Mouse (Mus musculus) testis, postnatal 10 days (tissue): ENCODE measurements around the gene Acot7.

Source experiments
- DNase-seq: peaks from one replicate; pipeline ENCODE4 v3.0.0; 2021; ENCODE audit warnings: low spot score

Gene Acot7

DNA sequence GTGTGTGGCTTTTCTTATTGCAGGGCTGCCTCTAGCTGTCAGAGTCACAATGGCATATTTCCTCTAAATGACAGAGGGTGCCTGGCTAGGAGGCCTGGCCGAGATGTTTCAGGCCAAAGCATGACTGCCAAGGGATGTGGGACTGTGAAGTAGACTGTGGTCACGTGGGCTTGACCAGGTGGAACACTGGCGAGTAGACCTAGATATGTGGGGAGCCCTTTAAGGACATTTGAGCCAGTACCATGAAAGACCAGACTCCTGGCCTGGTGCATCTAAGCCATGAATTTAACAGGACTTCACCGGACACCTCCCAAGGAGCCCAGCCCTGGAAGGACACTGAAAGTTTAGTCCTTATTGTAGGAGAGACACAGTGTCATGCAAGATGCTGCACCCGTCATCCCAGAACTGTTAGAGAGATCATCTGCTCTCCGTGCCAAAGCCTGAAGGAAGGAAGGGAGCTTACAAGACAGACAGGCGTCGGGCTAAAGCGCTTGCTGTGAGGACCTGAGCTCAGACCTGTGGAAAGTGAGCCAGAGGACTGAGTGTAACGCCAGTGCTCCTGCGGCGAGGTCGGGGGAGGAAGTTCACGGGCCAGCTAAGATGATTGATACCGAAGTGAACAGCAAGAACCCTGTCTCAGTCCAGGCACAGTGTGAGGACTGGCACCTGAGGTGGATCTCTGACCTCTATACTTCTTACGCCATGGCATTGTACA, 2.2 kb downstream of the Acot7 start:
- DNase-seq: no peak

DNA sequence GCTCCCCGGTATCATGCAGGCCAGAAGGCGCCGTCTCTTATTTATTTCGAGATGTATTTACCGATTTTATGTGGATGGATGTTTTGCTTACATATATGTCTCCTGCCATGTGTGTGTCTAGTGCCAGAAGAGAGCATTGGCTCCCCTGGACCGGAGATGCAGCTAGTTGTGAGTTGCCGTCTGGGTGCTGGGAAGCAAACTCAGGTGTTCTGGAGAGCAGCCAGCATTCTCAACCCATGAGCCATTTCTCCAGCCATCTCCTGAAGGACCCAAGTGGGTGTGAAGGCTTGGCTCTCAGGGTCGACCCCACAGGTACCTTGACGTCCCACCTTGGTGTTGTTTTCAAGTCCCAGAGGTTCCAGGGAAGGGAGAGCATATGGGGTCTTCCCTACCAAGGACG, 4.3 kb downstream of the Acot7 start:
- DNase-seq: no peak

DNA sequence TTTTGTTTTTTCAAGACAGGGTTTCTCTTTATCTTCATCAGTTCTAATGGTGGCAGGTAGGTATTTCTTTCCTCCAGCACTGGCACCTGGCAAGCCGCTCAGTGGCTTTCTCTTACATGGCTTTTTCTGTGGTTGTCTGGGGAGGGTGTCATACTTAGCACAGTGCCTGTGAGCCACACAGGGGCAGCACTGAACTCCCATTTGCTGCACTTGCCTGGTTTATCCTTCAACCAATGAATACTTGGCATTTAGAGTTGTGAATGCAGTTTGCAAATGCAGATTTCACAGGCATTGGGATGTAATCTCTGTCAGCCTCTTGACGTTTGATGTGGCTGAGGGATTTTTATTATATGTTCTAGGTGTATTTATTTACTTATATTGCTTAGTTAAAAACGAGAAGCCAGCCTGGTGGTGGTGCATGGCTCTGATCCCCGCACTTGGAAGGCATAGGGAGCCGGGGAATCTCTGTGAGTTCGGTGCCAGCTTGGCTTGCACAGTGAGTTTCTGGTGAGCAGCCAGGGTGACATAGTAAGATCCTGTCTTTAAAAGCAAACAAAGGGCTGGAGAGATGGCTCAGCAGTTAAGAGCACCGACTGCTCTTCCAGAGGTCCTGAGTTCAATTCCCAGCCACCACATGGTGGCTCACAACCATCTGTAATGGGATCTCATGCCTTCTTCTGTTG, 6.6 kb downstream of the Acot7 start:
- DNase-seq: no peak

DNA sequence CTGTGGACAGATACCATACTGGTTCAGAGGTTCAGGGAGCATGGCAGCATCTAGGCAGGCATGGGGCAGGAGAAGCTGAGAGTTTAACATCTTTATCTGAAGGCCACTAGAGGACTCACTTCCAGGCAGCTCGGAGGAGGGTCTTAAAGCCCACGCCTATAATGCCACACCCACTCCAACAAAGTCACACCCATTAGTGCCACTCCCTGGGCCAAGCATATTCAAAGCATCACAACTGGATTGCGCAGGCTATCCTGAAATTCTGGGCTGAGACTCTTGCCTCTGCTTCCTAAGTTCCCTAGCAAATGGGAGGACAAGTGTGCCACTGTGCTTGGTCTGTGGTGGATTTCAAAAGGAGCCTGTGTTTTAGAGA, 7.2 kb downstream of the Acot7 start:
- no peak for DNase-seq

DNA sequence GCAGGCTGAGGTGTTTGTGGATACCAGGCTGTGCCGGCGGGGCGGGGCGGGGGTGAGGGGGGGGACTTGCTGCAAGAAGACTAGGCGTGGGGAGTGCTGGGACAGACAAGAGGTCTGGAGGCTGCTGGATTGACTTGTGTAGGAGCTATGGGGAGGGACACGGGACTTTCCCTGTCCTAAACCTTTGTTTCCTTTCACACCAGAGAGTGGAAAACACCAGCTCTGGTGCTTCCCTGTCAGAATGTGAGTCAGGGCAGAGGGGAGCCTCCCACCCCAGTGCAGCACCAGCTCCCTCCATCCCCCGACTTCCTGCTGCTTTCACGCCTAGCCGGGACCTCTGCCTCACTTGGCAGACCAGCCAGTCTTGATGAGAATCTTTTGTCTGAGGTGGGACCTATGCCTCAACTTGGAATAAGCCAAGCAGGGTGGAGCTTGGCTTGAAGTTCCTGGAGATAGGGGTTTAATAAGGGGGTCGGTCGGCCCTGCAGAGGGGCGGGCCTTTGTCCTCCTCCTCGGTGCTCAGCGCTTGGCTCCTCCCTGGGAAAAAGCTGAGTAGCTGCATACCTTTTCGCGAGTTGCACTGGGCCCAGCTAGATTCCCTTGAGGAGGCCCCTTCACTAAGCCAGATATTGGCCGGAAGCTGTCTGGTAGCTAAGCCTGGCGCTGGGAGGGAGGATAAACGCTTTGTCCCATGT, 7.7 kb downstream of the Acot7 start:
- DNase-seq: no peak

DNA sequence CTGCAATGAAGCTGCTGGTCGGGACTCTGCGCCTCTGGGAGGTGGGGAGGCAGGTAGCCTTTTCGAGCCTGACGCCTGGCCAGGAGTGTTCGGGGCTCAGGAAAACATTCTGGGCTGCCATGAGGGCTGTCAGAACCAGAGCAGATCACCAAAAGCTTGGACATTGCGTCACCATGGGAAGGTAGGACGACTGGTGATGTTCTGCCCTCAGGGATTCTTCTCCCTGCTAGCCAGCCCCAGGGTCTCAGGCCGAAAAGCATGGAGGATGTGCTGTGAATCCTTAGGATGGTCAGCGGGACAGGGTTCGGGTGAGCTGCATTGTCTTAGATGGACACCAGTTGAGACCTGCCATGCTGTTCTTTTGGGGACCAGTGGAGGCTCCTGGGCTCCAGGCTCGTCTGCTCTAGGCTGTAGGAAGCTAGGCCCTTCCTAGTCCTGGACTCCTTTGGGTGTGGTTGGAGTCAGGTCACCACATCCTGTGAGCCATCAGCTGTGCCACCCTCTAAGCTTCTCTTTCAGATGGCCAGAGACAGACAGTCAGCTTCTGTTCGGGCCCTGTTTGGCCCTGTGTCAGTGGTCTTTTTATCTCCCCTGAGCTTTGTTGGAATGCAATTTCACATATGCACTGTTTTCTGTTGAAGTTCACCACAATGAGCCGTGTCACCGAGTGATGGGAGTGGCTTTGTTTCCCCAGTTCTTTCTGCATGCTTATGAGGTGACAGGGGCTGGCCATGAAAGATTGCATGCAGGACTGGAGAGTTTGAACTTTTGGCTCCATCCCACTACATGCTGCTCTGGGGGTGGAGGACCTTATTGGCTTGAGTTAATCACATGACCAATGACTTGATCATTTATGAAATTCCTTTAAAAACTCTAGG, 8.5 kb downstream of the Acot7 start:
- DNase-seq: no peak

DNA sequence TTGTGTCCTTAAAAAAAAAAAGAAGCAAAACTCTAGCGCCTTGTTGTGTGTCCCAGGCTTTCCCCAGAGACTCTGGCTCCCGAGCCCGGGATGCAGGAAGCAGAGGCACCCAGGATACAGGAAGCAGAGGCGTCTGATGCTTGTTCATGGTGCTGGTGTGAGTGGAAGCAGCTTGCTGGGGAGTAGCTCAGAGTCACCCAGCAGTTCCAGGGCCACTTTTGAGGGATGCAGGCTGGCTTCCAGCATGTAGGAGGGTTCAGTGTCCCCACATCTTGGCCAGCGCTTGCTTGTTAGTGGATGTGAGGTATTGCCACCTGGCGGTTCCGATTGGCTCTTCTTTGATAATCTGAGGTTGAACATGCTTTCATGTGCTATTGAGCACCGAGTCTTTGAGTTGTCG, 9.2 kb downstream of the Acot7 start:
- no peak for DNase-seq

DNA sequence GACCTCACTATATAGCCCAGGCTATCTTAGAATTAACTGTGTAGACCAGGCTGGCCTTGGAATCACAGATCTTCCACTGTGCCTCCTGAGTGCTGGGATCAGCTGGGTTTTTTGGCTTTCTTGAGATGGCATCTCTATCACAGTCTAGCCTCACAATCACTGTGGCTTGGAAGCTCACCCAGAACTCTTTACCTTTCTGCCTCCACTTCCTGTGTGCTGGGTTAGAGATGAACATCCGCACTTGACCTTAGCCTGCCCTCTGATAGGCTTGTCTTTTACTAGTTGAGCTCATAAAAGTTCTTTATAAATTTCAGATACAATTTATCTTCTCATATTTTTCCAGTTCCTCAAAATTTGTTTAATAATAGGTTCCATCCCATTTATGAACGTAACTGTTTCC, 10.7 kb downstream of the Acot7 start:
- DNase-seq: no peak

DNA sequence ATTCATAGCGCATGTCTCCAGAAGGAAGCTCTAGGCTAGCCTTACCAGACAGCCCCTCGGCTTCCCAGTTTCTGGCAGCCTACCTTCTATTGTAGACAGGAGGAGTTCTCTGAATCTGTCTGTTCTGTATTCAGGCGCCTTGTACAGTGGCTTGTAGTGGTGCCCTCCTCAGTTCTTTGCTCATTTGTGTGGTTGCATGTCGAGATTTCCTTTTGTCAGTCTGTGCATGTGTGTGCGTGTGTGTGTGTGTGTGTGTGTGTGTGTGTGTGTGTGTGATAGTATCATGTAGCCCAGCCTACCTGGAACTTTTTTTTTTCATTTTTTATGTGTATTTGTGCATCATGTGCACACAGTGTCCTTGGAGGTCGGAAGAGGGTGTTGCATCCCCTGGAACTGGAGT, 11.1 kb downstream of the Acot7 start:
- DNase-seq: no peak

DNA sequence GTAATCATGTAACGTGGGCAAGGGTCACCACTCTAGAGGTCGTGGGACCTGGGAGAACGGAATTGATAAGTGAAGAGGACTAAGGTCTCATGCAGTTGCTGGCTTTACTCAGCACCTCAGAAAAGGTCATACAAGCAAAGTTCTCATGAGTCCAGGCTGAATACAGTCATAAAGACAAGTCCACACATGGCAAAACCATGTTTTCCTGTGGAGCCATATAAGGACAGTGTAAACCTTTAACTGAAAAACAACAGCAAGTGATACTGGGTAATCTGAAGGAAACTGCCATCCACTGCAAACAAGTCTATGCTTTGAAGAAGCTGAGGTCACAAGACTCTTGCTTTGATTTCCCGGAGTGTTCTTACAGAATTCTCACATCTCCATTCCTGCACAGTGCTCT, 11.8 kb downstream of the Acot7 start:
- no peak for DNase-seq

DNA sequence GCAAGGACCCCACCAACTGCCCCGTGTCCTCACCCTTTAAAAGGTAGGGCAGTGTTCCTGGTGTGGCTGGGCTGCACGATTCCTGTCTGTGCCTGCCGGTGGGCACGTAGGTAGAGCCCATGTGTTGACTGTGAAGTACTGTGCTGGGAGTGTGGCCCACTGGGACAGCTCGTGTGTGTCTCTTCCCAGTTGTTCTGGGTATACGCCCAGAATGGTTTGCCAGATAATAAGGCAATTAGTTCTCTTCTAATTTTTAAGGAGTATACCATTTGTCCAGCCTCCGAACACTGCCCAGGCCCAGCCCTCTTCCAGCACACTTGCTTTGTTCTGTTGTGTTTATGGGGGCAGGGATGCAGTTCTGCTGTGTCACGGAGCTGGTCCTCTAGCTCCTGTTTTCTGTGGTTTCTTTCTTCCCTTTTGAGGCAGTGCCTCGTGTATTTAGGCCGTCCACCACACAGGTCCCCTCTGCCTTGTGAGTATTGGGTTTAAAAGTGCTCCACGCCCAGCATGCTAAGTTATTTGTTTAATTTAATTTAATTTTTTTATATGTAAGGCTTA, 12.2 kb downstream of the Acot7 start:
- no peak for DNase-seq

DNA sequence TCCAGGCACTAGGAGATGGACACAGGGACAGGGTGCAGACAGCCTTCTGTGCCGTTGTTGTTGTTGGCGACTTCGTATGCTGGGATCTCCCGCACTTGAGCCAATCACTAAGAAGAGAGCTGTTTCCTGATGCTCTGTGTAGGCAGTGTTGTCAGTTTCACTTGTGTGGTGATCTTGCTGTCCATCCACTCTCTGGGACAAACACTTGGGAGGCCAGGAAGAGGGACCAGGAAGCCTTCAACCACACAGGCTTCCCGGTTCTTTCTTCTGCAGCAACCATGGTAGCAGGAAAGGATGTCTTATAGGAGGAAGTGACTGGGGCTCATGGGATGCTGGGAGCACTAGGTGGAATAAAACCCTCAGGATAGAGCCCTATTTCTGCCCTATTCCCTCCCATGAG, 12.8 kb downstream of the Acot7 start:
- DNase-seq: no peak

DNA sequence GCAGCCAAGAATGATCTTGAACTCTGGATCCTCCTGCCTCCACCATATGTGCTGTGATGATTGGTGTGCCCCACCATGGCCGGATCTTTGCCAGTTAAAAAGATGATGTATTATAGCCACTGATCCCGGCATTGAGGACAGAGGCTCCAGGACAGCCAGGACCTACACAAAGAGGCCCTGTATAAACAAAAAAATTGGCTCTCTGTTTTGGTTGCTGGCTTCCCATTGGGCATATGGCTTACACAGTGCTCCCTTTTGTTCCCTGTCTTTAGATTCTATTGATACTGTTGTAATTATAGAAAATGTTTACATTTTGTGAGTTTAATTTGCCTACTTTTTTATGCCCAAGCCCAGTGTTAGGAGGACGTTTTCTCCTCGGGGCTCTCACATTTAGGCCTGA, 14.6 kb downstream of the Acot7 start:
- no peak for DNase-seq

DNA sequence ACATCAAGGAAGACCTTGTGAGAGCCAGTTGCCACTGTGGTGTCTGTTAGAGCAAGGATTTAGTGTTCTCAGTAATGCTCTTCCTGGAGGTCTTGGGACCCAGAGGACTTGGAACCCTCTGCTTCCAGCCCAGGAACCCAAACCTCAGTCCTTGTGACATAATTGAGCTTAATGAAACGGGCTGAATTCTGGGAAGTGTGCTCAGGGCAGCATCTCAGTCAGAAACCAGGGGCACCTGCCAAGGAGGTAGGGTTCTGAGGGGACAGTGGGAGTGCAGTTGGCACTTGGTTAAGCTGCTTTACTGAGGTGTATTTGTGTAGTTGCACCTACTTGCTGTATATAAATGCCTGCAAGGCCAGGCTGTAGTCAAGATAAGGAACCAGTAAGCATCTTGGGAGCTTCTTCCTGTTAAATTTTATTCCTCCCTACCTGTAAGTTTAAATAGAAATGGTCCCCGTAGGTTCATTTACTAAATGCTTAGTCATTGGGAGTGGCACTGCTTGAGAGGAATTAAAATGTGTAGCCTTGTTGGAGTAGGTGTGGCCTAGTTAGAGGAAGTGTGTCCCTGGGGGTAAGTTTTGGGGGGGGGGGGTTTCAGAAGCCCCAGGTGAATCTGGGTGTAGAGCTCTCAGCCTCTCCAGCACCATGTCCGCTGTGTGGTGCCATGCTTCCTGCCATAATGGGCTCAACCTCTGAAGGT, 16.7 kb downstream of the Acot7 start:
- DNase-seq: no peak

DNA sequence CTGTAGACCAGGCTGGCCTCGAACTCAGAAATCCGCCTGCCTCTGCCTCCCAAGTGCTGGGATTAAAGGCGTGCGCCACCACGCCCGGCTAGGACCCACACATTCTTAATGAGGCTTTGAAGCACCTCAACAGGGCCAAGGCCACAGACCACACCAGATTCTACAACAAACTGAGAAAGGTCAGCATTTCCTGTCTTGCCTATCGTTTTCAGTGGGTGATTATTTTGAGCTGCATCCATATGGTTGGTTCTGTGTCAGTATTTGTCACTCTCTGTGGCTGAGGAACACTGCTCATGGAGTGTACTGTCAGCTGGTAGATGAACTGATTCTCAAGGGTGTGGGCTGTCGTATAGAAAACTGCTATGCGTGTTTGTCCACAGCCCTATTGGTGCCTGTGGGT, 18.3 kb downstream of the Acot7 start:
- no peak for DNase-seq

DNA sequence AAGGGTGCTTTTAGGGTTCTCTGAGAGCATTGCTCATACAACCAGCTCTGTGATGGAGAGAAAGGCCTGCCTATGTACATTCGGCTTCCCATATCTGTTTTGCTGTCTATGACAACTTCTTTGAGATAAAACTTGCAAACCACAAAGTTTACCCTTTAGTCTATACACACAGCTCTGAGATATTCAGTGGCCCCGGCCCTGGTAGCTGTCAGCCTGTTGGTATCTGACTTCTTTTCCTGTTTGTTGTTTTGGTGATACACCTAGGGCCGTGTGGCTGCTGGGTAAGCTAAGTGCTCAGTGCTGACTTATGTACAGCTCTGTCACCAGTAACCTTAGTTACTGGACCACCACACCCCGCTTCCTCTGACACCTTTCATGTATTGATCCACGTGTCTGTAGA, 19.6 kb downstream of the Acot7 start:
- DNase-seq: no peak

DNA sequence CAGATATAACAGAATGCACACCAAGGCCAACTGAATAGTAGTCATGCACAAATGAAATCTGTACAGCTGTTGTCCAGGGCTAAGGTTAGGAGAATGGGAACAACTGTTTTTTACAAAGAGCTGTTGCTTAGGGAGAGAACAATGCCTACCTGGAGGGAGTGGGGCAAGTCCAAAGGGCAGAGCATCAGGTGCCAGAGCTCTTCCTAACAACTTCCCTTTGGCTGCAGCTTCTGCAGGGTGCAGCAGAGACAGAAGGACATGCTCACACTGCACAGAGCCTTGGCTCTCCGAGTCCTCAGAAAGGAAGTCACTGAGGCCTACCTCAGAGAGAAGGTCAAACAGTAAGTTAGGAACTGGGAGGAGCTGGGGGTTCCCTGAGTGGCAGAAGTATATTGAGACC, 21.7 kb downstream of the Acot7 start:
- DNase-seq: no peak

DNA sequence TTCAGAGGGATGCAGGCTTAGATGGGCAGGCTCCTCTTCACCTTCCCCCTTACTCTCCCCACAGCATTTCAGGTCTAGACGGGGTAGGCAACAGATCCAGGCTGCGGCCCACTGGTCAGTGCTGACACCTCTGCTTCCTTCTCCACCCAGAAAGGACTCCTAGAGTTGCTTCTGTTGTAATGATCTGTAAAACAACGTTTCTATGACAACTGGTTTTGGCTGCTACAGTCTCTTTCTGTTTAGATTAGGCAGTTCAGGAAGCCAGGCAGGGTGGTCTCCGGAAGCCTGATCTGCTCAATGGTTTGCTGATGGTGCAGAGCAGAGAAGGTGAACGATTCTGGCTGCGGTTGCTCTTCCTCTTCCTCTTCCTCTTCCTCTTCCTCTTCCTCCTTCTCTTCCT, 23.6 kb downstream of the Acot7 start:
- DNase-seq: no peak

DNA sequence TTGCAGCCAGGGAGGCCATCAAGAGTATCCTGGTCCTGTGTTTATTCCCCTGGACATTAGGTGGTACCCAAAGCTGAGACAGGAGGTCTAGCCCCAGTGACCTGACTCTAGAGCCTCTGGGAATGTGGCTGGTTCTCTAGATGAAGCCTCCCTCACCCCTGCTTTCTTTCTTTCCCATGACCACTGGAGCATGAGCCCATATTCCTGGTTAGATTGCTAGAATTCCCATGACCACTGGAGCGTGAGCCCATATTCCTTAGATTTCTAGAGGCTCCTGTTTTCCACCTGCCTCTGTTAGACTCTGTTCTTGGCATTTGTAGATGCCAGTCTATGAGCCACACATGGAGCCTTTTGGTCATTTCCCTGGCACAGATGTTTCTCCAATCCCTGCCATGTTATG, 24.5 kb downstream of the Acot7 start:
- DNase-seq: no peak

DNA sequence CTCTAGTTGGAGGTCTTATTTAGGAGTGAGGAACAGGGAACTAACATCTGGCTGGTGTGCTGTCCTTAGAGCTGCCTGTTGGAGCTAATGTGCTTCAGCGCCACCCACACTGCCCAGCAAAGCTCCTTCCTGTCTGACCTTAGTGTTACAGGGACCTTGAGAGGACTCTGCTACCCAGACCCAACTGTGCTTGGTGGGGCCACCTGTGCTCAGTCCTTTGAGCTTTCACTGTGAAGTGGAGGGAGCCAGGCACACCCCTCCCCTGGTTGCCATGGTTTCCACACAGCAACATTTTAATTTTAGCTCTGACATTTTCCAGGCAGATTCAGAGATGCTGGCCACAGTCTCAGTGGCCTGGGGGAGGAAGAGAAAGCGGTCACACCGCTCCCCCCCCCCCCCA, 25.0 kb downstream of the Acot7 start:
- DNase-seq: no peak

DNA sequence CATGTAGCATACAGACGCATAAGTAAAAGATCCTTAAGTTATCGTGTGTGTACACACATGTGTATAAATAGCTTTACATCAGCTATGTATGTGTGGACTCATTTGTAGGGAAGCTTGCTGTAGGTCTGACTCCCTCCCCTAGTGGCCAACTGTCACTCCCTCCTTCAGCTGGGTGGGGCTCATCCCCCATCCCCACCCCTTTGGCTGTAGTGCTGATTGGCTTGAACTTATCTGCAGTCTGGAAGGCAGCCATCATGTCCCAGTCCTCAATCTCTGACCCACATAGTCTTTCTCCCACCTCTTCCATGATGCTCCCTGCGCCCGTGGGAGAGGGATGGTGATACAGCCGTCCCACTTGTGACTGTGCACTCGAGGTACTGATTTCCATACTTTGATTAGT, 26.7 kb downstream of the Acot7 start:
- DNase-seq: no peak

DNA sequence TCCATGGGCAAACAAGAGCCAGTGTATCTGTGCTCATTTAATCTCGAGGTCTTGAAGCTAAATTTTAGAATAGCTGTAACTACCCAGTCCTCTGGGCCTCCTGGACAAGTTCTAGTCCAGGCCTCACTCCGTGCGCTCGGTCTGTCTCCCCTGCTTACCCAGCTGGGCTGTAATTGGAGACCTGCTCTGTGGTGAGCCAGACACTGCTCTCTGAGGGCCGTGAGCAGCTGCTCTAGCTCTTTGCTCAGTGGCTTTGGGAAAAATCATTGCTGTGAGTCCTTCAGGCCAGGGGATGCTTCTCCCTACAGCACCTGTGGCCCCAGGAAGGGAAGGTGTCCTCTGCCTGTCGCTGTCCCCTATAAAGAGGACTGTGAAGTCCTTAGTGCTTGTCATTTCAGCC, 28.3 kb downstream of the Acot7 start:
- no peak for DNase-seq
